Mouse (Mus musculus): ENCODE data around the gene Gsk3b.
"Not testable (repeated sequence)": the region's sequence is repeated elsewhere in the genome, so short reads cannot be mapped to it uniquely, and the experiment has no call there.

Gene Gsk3b

DNA sequence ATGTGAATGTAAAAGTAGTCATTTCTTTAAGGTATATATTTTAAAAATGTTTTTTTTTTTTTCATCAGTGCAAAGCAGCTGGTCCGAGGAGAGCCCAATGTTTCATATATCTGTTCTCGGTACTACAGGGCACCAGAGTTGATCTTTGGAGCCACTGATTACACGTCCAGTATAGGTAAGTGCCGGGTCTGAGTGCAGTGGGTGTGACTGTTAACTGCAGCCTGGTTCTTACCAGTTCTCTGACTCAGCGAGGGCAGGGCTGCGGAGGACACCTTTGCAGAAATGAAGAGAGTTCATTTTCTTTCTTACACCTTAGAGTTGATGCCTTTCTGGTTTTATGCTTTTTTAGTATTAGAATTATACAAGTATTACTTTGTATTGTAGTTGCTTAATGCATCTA, 102.7 kb downstream of the Gsk3b start:
- DNase-seq = no peak

DNA sequence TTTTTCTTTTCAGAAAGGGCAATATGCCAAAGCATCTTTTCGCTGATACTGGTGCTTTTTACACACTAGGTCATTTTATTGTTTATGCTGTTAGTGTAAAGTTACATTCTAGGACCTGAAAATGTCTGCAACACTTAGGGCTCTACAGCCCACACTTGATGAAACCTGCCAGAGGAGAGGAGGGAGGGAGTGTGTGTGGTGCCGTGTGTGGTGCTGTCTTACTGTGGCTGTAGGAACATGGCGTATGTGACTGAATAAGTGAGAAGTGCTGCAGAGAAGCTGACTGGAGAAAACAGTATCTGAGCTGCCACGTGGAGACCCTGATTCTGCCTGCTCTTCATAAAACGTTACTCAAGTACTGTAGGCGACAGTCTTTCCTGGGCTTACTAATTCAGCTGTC, 103.8 kb downstream of the Gsk3b start:
- DNase-seq = no peak

DNA sequence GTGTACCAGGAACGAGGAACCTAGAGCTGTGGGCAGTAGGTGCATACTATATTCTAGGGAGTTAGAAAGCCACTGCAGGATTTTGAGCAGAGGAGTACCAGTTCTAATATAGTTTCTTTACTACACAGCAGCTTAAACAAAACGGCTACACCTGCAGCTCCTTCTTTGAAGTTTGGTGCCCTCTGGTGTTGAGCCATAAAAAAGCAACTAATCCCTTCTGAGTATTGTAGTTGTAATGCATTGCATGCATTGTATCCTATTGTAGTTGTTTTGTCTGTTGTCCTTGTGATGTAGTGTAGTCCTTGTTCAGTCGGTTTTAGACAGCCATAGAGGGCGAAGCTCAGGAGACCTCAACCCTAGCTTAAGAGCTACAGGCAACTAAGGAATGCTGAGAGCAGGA, 108.5 kb downstream of the Gsk3b start:
- peak; percentile 87 for DNase-seq

DNA sequence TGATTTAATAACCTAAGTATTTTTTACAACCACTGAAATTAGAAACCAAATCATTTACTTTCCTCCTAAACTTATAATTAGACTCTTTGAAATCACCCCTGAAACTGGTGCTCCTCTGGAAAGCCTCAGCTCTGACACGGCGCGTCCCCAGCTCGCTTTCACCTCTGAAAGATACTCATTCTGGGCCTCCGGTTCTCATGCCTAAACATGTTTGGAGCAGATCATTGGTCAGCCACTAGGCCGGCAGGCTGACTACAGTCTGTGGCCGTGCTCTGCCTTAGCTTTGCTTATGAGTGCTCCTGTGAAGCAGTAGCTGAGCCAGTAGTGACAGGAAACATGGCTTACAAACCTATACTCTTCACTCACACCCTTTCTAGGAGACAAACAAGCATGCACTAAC, 116.5 kb downstream of the Gsk3b start:
- no peak for DNase-seq

DNA sequence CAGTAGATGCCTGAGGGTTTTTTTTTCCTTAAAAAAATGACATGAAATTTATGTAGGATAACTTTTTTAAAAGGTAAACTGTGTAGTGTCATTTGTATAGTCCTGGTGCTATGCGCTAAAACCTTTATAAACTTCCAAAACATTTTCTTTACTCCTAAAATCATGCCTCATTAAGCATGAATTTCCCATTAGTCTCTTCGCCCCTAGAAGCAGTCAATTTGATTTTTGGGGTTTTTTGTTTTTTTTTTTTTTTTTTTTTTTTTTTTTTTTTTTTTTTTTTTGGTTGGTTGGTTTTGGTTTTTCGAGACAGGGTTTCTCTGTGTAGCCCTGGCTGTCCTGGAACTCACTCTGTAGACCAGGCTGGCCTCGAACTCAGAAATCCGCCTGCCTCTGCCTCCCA, 133.7 kb downstream of the Gsk3b start:
- DNase-seq = not testable (repeated sequence)

DNA sequence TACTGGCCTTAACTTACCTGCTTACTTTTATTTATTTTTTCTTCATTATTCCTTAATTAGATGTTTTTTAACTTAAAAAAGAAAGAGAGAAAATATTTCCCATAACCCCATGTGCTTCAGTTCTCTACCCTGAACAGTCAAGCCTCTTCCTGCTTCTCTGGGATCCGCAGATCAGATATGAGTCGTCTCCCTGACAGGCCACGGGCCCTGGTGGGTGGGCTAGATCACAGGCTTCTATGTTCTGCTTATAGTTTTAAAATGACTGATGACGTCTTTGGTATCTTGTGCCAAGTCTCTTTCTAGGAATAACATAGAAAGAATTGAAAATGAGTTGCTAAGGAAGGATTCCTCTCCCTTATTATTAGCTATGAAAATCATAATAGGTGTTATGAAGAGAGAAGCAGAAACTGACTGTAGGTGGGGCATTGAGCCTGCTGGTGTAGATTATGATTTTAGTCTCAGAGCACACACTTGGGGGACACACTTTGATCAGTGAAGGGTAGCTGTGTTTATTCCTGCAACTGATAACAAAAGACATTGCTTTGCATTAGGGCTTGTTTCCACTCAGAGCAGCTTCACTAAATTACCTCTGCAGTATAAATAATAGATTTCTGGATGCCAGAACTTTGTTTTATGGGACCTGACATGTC, 148.3 kb downstream of the Gsk3b start:
- no peak for DNase-seq

DNA sequence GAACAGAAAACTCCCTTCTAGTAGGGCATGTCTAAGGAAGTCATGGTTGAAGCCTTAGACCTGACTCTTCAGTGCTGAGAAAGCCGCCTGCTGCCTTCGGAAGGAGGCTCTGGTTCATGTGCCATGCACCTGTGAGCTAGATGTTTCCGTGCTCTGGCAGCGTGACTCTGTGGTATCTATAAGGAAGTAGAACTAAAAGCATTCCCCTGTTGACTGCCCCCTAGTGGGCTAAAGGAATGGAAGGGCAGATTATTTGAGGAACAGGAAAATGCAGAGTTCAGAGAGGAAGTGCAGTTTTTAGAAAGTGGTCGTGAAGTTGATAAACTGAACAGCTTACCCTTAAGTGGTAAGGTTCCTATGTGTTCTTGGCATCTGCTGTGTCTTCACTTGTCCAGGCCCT, 150.9 kb downstream of the Gsk3b start:
- DNase-seq = peak; percentile 82

DNA sequence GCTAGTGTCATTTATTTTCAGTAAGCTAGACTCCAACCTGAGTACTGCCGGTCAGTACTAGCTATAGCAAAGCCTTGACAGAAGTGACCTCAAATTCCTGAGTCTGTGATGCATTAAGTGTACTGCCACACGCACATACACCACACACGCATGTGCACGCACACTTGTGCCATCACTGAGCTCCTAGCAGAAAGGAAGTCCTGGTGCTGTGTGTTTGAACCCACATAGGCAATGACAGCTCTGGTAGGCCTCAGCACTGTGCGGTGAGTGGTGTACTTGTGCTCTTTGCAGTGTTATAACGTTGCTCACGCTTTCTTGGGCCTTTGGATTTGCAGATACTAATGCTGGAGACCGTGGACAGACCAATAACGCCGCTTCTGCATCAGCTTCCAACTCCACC, 151.4 kb downstream of the Gsk3b start:
- DNase-seq = no peak

DNA sequence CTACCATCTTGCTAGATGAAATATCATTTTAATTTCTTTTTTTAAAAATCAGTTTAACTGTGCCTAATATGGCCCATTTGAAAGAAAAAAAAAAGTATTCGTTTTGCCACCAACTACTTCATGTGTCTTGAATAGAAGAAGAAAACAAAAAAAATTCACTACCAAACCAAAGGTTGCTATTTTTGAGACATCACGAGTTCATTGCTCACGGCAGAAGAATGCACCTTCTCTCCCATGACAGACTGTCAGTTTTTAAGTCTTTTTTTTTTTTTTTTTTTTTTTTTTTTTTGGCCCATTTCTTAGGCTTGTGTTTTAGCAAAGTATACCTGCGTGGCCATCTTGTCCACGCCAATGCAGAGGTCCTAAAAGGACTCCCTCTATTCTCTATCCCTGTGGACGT, 155.3 kb downstream of the Gsk3b start:
- no peak for DNase-seq

DNA sequence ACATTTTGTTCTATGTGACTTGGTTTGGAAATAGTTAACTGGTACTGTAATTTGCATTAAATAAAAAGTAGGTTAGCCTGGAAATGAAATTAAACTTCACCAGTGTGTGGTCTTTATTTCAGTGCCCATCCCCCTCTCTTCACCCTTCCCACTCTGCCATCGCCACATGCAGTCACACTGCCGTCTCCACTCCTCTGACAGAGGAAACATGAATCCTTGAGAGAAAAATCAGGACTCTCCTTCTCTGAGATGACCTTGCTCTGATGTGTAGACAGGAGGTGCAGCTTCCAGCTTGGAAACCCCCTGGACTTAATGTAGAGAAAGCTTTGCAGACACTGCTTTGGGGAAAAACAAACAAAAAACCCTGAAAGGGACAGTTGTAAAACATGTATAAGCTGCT, 156.6 kb downstream of the Gsk3b start:
- no peak for DNase-seq

DNA sequence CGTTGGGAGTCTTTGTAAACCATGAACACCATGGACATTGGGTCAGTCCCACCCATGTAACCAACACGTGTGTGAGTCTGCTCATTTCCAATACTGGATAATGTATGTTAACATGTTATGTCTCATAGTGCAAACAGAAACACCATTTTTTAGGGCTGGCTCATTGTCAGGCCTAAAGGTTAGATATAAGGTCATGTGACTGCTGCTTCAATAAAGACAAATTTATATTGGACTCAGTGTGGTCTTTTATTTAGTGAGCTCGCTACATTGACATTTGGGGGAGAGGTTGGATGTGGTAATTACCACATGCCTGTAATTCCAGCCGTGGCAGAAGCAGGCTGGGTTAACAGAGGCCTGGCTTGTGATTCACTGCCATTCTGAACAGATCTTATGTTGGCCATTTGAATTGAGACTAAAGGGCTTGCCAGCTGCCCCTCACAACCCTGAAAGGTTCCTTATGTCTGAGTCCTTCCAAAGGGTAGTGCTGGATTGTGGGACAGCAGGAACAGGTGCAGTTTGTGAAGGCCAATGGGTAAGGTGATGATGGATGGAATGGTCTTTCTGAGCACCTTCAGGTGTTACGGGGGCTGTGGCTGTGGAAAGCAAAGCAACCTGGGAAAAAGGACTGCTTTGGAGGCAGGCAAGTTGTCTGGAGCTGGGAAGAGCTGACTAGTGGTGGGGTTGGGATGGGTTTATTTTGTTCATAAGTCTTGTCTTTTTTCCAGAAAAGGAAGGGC, 157.2 kb downstream of the Gsk3b start:
- no peak for DNase-seq

DNA sequence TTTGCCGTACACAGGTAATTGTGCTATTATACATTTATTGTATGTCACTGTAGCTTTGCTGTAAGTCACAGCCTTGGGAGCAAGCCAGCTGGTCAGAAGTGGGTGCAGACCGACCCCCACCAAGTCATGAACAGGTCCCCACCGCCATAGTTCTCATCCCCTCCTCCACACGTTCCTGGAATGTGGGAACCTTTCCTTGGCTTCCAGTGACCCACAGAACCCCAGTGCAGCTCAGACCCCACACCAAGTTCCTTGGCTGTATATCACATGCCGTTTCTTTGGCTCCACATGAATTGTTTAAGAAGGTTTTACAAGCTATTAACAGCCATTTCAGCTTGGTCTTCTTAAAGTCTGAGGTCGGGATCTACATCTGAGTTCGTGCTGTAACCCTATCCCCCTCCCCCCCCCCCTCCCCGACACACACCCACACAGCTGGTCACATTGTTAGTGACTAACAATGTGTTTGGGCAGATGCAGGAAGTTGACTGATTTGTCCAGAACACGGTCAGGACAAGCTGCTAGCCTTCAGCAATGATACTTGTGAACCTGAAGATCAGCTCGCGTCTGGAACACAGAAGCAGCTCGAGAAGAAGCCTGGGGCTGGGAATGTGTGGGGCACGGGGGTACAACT, 159.6 kb downstream of the Gsk3b start:
- no peak for DNase-seq

DNA sequence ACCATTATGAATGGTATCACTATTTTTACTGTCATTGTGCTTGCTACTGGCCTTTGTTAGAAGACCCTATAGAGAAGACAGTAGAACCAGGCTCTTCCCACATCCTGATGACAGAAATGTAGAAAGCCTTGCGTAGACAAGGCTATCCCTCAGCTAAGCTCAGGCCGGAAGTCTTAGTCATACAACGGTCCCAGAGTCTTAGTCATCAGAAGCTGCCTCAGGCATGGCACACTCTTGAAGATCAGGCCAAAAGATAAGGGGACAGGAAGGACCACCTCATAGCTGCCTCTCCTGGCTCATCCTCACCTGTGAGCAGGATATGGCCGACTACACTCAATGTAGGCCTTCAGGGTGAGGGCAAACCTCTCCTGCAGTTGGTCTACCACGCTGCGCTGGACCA, 161.7 kb downstream of the Gsk3b start:
- DNase-seq = no peak

DNA sequence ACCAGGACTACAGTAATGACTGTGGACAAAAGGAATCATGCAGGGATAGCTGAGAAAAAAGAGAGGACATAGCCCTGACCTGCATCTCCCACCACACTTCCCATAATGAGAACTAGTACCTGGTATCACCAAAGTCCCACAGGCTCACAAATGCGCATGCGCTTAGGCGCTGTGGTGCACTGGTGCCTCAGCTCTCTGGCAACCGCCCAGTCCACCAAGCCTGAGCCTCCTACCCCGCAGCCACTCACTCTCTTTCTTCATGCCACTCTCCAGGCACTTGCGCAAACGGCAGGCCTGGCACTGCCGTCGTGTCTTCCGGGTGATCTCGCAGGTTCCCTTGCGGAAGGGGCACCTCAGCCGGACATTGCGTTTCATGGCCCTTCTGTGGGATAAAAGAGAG, 165.2 kb downstream of the Gsk3b start:
- peak; percentile 53 for DNase-seq

DNA sequence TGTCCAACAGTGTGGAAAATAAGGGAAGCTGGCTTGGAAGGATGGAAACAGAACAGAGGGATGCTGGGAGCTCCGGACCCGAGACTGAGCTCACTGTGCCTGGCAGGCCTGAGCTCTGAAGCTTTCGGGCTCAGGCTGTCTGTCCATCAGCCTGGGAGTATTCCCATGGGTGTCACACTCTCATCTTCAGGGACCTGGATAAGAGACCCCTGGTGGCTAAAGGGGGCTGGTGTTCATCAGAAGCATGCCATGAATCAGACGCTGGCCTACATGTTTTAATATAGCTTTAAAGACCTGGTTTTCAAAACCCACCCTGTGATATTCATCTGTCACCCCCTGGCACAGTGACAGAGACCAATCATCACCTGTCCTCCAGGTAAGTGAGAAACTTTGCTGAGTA, 166.3 kb downstream of the Gsk3b start:
- DNase-seq = no peak

DNA sequence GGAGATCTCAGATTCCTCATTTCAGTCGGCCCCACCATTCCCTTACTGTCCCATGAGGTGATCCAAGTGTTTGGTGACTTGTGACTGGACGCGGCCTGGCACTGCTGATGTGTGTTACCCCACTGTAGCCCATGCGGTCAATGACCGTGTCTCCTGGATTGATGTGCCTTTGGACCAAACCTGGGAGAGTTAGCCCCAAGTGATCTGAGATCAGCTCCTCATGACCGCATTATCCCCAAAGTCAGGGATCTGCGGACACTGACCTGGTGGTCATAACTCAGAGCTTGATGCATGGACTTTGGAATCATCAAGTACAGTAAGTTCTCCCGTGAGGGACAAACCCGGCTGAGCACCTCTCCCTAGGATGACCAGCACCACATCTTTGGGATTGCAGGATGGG, 167.1 kb downstream of the Gsk3b start:
- DNase-seq = no peak

DNA sequence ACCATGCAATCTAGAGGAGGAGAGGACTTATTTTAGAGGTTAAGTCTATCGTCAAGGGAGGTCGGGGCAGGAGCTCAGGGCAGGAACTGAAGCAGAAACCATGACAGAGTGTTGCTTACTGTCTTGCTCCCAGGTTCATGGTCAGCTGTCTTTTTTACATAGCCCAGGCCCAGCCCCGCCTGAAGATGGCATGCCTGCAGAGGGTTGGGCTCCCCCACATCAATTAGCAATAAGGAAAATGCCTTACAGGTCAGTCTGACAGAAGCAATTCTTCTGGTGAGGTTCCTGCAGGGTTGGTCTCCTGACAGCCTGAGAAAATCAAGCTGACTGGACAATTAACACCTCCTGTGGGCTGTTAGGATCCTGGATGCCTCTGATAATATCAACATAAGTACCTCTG, 182.8 kb downstream of the Gsk3b start:
- DNase-seq = no peak

DNA sequence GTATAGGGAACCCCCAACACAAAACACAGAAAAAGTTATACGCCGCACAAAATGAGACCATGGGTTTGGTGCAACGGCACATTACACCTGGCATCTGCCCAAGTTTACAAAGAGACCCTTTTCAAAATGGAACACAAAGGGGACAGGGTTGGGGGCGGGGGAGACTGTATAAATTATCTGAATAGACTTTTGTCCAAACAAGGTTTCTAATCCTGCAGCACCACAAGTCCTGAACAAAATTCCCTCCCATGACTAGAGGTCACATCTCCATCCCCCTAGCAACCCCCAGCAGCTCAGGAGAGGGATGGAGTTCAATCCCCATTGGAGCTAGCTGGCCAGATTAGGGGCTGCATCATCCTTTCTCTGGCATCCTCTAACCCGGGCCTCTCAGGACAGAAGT, 183.7 kb downstream of the Gsk3b start:
- DNase-seq = no peak

DNA sequence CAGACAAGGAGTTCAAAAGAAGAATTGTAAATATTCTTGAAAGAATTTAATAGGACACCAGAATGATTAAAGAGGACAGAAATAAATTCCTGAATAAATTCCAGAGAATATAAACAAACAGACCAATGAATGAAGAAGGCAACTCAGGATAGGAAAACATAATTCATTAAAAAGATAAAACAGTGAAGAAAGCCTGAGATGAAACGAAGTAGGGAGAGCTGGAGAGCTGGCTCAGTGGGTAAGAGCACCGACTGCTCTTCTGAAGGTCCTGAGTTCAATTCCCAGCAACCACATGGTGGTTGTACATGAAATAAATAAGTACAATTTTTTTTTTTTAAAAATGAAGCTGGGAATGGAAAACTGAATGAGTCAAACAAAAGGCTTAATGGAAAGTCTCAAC, 185.9 kb downstream of the Gsk3b start:
- DNase-seq = no peak

DNA sequence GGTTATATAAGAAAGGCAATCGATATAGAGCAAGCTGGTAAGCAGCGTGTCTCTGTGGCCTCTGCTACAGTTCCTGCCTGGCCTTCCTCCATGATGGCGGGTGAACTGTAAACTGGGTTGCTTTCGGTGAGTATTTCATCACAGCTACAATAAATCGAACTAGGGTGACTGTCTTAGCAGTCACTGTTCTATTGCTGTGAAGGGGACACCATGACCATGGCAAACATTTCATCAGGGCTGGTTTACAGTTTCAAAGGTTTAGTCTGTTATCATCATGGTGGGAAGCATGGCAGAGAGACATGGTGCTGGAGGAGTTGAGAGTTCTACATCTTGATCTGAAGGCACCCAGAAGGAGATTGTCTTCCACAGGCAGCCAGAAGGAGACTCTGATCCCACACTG, 191.0 kb downstream of the Gsk3b start:
- DNase-seq = no peak

DNA sequence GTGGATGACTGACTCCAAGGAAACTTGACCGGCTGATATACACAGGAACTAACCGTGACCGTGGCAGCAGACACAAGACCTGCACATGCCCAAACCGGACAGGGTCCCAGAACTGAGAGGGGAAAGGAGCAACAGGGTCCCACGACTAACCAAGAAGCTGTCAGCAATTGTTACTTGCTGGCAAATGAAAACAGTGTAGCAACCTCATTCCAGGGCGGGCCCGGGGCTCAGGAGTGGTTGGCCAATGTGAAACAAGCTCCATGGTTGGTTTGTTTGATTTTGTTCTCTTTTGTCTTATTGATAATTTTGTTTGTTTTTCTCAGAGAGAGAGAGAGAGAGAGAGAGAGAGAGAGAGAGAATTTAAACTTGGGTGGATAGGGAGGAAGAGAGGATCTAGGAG, 192.2 kb downstream of the Gsk3b start:
- no peak for DNase-seq

DNA sequence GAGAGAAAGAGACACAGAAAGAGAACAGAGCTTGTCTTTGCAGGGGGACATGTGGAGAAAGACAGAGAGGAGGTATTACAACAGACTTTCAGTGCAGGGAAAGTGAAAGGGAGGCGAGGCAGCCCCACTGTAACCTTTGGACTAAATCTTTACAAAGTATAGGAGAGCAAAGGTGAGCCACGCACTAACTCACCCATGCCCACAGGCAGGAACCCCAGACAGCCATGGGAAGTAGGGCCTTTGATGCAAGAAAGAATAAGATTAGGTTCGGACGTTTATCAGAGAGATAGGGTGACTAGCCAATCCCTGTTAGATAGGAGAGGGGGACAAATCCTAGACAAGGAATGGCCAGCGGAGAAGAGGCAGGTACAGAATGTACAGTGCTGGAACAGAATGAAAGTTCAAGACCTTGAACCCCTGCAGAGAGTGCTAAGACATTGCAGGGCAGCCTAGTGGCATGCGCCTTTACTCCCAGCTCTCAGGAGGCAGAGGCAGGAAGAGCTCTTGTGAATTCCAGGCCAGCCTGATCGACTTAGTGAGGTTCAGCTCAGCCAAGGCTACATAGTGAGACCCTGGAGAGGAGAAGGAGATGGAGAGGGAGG, 193.9 kb downstream of the Gsk3b start:
- DNase-seq = no peak

DNA sequence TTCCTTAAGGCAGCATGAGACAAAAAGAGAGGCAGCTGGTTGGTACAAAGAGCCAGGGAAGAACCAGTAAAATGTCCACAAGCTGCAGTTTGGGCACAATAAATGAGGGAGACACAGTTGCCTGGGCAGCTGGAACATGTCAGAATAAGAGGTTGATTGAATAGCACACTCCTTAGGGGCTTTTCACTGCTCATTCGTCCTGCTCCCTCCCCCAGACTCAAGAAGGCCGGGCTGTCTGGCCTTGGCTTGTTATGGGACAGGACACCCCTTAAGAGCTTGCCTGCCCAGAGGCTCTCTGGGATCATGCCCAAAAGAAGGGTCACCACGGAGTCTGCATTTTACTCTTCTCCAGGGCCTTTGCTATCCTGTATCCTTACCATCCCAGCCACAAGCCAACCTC, 194.5 kb downstream of the Gsk3b start:
- no peak for DNase-seq

DNA sequence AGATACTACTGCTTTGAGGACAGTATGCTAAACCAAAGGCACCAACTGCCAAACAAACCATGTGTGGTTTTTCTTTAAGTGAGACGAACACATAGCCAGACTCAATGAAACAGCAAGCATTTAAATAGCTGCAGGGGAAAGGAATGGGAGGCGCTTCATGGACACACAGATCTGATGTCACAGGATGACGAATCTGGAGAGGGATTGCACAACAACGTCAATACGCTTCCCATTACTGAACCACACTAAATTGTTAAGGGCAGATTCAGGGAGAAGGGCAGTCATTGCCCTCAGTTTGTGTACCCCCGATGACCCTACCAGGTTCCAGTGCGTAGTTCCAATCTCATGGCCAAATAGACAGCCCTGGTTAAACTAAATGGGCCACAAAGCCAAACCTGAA, 197.0 kb downstream of the Gsk3b start:
- no peak for DNase-seq
